Mouse (Mus musculus): ENCODE measurements at regions not wholly inside any gene's neighbourhood (a gene's known extent, or its start where the extent isn't known, plus 50 kb on each side); places are given as distances from the start of the nearest gene placed in this dataset.

- no peak overlapping the region for H3K4me2 ChIP-seq (ENCODE audit: low read depth, low read length)
- H3K27me3 ChIP-seq (ENCODE audit: insufficient read depth, low read length) = no peaks in the 10 kb centered on the region
- DNase-seq (ENCODE audit: low spot score) = no peak
- ATAC-seq = no peak
- H3K36me3 ChIP-seq (ENCODE audit: insufficient read depth, low read length) = no peaks in the 10 kb centered on the region
- H3K4me3 ChIP-seq (ENCODE audit: low read length) = no peak overlapping the region
- H3K9me3 ChIP-seq (ENCODE audit: low read length) = no peaks in the 10 kb centered on the region
- no peak overlapping the region for H3K9ac ChIP-seq (replicated peaks; ENCODE audit: low read length)
- H3K27ac ChIP-seq = no peak overlapping the region
- no peak for TF ChIP-seq CTCF (IDR thresholded peaks at IDR 0.05; ENCODE audit: low read depth)
- no peaks in the 10 kb centered on the region for H3K4me1 ChIP-seq (ENCODE audit: insufficient read depth, low read length)
- WGBS = 76% methylated on average over 5 of the region's 5 CpGs
These were observed 57.1 kb upstream of the Cep78 start for GRCm38 (mm10) chr19:16041891-16042290.

- no peak for DNase-seq (ENCODE audit: low spot score)
- WGBS = 89% methylated on average over 12 of the region's 12 CpGs
- no peak overlapping the region for H3K27ac ChIP-seq
- H3K9ac ChIP-seq (replicated peaks; ENCODE audit: low read length) = no peak overlapping the region
- no peak for ATAC-seq
- no peak overlapping the region for H3K4me2 ChIP-seq (ENCODE audit: low read depth, low read length)
- no peak overlapping the region for H3K4me3 ChIP-seq (ENCODE audit: low read length)
- no peaks in the 10 kb centered on the region for H3K9me3 ChIP-seq (ENCODE audit: low read length)
- no peaks in the 10 kb centered on the region for H3K4me1 ChIP-seq (ENCODE audit: insufficient read depth, low read length)
- TF ChIP-seq CTCF (IDR thresholded peaks at IDR 0.05; ENCODE audit: low read depth) = no peak
- H3K36me3 ChIP-seq (ENCODE audit: insufficient read depth, low read length) = no peaks in the 10 kb centered on the region
- no peaks in the 10 kb centered on the region for H3K27me3 ChIP-seq (ENCODE audit: insufficient read depth, low read length)
These were observed 53.0 kb upstream of the Cep78 start for GRCm38 (mm10) chr19:16037806-16038205.

All from hindbrain, postnatal 0 days (tissue).